ENCODE assay signal across 9 mouse cellular contexts in the genomic region with DNA sequence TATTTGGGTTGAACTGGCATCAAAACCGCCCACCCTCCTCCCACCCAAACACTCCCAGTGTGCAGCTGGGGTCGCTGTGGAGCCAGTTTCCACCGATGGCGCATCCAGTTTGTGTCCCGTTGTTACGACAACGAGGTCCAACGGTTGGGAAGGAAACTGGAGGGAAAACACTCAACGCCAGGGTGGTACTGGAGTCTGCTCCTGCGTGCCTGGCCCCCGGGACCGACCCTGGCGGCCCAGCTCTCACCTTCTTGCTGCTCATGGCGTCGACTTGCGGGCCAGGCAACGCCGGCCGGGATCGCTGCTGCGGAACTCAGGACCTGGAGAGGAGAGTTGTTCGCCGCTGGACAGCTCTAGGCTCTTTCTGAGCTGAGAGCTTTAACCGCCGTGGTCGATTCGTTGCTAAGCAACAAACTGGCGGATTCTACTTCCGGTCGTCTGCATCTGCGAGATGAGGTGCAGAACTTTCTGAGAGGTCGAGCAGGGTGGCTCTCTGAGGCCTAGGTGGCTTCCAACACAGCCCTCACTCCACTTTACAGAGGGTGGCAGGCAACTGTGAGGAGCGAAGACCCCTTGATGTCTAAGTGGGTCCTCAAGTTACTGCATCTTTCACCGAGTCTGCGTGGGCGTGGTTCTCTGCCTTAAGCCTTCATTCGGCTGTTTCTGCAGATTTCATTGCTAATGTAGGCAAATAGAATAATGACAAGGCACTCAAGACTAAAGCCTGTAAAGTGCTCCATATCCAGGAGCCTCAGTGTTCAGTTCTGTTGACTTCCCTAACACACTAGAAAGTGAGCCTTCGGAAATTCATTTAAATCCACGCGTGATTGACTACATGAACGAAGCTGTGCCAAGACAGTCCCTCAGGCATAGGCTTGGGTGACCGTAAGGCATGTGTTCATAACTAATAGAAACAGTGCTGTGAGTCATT. TPM values are rescaled to one million over a fixed set of nuclear protein-coding genes. Genes with fewer than 3 reads are reported as not detected.
DNase-seq lines count a peak whose midpoint lies in the region; ATAC-seq and TF ChIP-seq lines count a peak whose summit lies in the region.
"Had no signal": no experiment of that assay in that cellular context is flagged by ENCODE, and none has a peak within 500 bp of the region (broad histone marks: within the 10 kb centered on the region; RNA-seq: fewer than 3 reads in every experiment).

A gene (minus strand): TSS at position 354 of the 931 bp plus-strand sequence.

- H3K4me2 ChIP-seq in kidney, embryonic 14.5 days (replicated peaks; ENCODE audit: low read depth, low read length) = peak within 1 kb of the TSS; percentile 64
- H3K4me2 ChIP-seq in intestine, postnatal 0 days (replicated peaks; ENCODE audit: low read depth) = peak within 1 kb of the TSS; percentile 82
- peak within 1 kb of the TSS; percentile 79 for H3K4me2 ChIP-seq in limb, embryonic 14.5 days (replicated peaks; ENCODE audit: low read depth, low read length, severe bottlenecking)
- H3K4me2 ChIP-seq in midbrain, postnatal 0 days (ENCODE audit: low read depth, low read length, poor library complexity, severe bottlenecking) = peak within 1 kb of the TSS; percentile 71
- H3K4me2 ChIP-seq in stomach, postnatal 0 days (replicated peaks; ENCODE audit: low read depth) = peak within 1 kb of the TSS; percentile 70

- 14% methylated on average over 42 of the region's 42 CpGs for WGBS in kidney, embryonic 14.5 days
- 17% methylated on average over 42 of the region's 42 CpGs for WGBS in intestine, postnatal 0 days
- 13% methylated on average over 42 of the region's 42 CpGs for WGBS in limb, embryonic 14.5 days
- WGBS in midbrain, postnatal 0 days = 12% methylated on average over 42 of the region's 42 CpGs
- 16% methylated on average over 42 of the region's 42 CpGs for WGBS in stomach, postnatal 0 days

- no peak for TF ChIP-seq POLR2A in limb, embryonic 14.5 days (IDR thresholded peaks at IDR 0.05; ENCODE audit: borderline replicate concordance, extremely low read depth, insufficient read depth, insufficient read length)

- H3K9ac ChIP-seq in kidney, embryonic 14.5 days (ENCODE audit: low read depth, low read length) = peak within 1 kb of the TSS; percentile 25; the same call in 1 of the 2 replicates
- H3K9ac ChIP-seq in intestine, postnatal 0 days (ENCODE audit: low read depth, low read length) = 0 out of 2 replicates have a peak within 1 kb of the TSS, but pooled peaks have one; percentile 2
- peak within 1 kb of the TSS; percentile 55 for H3K9ac ChIP-seq in limb, embryonic 14.5 days (ENCODE audit: low read depth, low read length, severe bottlenecking)
- H3K9ac ChIP-seq in midbrain, postnatal 0 days (replicated peaks; ENCODE audit: low read length, poor library complexity, severe bottlenecking) = peak within 1 kb of the TSS; percentile 59
- H3K9ac ChIP-seq in stomach, postnatal 0 days (ENCODE audit: low read length) = peak within 1 kb of the TSS; percentile 48

- peak; percentile 49 for TF ChIP-seq CTCF in intestine, postnatal 0 days (IDR thresholded peaks at IDR 0.05; ENCODE audit: low read depth)
- peak; percentile 75 for TF ChIP-seq CTCF in midbrain, postnatal 0 days (IDR thresholded peaks at IDR 0.05)
- TF ChIP-seq CTCF in stomach, postnatal 0 days (IDR thresholded peaks at IDR 0.05; ENCODE audit: low read depth) = peak; percentile 57

- no peak for DNase-seq in kidney, adult 11 months
- DNase-seq in limb, embryonic 14.5 days (ENCODE audit: low spot score) = peak; percentile 81
- DNase-seq in midbrain, postnatal 0 days (ENCODE audit: low spot score) = peak; percentile 81
- peak; percentile 29 for DNase-seq in stomach, postnatal 0 days (ENCODE audit: low spot score)

- no peaks in the 10 kb centered on the region for H3K27me3 ChIP-seq in kidney, embryonic 14.5 days (ENCODE audit: control insufficient read depth, insufficient read depth, low read length)
- no peaks in the 10 kb centered on the region for H3K27me3 ChIP-seq in intestine, postnatal 0 days (replicated peaks; ENCODE audit: control insufficient read depth, insufficient read depth, low read length)
- no peaks in the 10 kb centered on the region for H3K27me3 ChIP-seq in limb, embryonic 14.5 days (ENCODE audit: control insufficient read depth, insufficient read depth, low read length)
- no peaks in the 10 kb centered on the region for H3K27me3 ChIP-seq in midbrain, postnatal 0 days (ENCODE audit: insufficient read depth, low read length)
- no peaks in the 10 kb centered on the region for H3K27me3 ChIP-seq in stomach, postnatal 0 days (ENCODE audit: control insufficient read depth, insufficient read depth, low read length)

- H3K4me3 ChIP-seq in kidney, embryonic 14.5 days (ENCODE audit: low read length) = peak within 1 kb of the TSS; percentile 43
- H3K4me3 ChIP-seq in intestine, postnatal 0 days (ENCODE audit: low read depth, low read length) = peak within 1 kb of the TSS; percentile 38
- peak within 1 kb of the TSS; percentile 42 for H3K4me3 ChIP-seq in limb, embryonic 14.5 days (replicated peaks; ENCODE audit: low read length)
- peak within 1 kb of the TSS; percentile 54 for H3K4me3 ChIP-seq in midbrain, postnatal 0 days (ENCODE audit: low read depth, low read length)
- H3K4me3 ChIP-seq in stomach, postnatal 0 days (ENCODE audit: low read depth, low read length) = peak within 1 kb of the TSS; percentile 42

- no peaks in the 10 kb centered on the region for H3K36me3 ChIP-seq in kidney, embryonic 14.5 days (ENCODE audit: control insufficient read depth, insufficient read depth, low read length)
- H3K36me3 ChIP-seq in intestine, postnatal 0 days (ENCODE audit: control insufficient read depth, insufficient read depth) = no peaks in the 10 kb centered on the region
- no peaks in the 10 kb centered on the region for H3K36me3 ChIP-seq in limb, embryonic 14.5 days (ENCODE audit: control insufficient read depth, insufficient read depth, low read length)
- H3K36me3 ChIP-seq in midbrain, postnatal 0 days (ENCODE audit: insufficient read depth, low read length) = no peaks in the 10 kb centered on the region
- H3K36me3 ChIP-seq in stomach, postnatal 0 days (ENCODE audit: control insufficient read depth, insufficient read depth, low read length) = no peaks in the 10 kb centered on the region

- H3K9me3 ChIP-seq in kidney, embryonic 14.5 days (ENCODE audit: control insufficient read depth, low read length) = no peaks in the 10 kb centered on the region
- no peaks in the 10 kb centered on the region for H3K9me3 ChIP-seq in intestine, postnatal 0 days (ENCODE audit: control insufficient read depth)
- no peaks in the 10 kb centered on the region for H3K9me3 ChIP-seq in limb, embryonic 14.5 days (ENCODE audit: control insufficient read depth, low read length)
- no peaks in the 10 kb centered on the region for H3K9me3 ChIP-seq in midbrain, postnatal 0 days (ENCODE audit: low read length)
- no peaks in the 10 kb centered on the region for H3K9me3 ChIP-seq in stomach, postnatal 0 days (ENCODE audit: control insufficient read depth, low read length)

- H3K4me1 ChIP-seq in kidney, embryonic 14.5 days (ENCODE audit: control insufficient read depth, insufficient read depth, low read length) = no peaks in the 10 kb centered on the region
- peaks cover 5% of the 10 kb centered on the region; the same call in 1 of the 2 replicates for H3K4me1 ChIP-seq in intestine, postnatal 0 days (replicated peaks; ENCODE audit: control insufficient read depth, insufficient read depth, low read length)
- H3K4me1 ChIP-seq in limb, embryonic 14.5 days (ENCODE audit: control insufficient read depth, insufficient read depth, low read length) = no peaks in the 10 kb centered on the region
- no peaks in the 10 kb centered on the region for H3K4me1 ChIP-seq in midbrain, postnatal 0 days (ENCODE audit: insufficient read depth, low read length)
- no peaks in the 10 kb centered on the region for H3K4me1 ChIP-seq in stomach, postnatal 0 days (replicated peaks; ENCODE audit: control insufficient read depth, insufficient read depth)

- H3K27ac ChIP-seq in kidney, embryonic 14.5 days (ENCODE audit: low read depth, low read length) = no peak within 1 kb of the TSS
- no peak within 1 kb of the TSS for H3K27ac ChIP-seq in intestine, postnatal 0 days (ENCODE audit: low read depth, low read length)
- 0 out of 2 replicates have a peak within 1 kb of the TSS, but pooled peaks have one; percentile 26 for H3K27ac ChIP-seq in limb, embryonic 14.5 days (replicated peaks; ENCODE audit: low read depth, low read length)
- H3K27ac ChIP-seq in midbrain, postnatal 0 days (ENCODE audit: low read depth, low read length) = peak within 1 kb of the TSS; percentile 73
- H3K27ac ChIP-seq in stomach, postnatal 0 days (replicated peaks) = no peak within 1 kb of the TSS

- no peak for TF ChIP-seq EP300 in stomach, postnatal 0 days (optimal IDR thresholded peaks at IDR 0.05)

- peak; percentile 89 for ATAC-seq in kidney, embryonic 14.5 days (ENCODE audit: low FRiP score, low TSS enrichment)
- ATAC-seq in common myeloid progenitor, adult 5-6 weeks (replicated peaks; ENCODE audit: low read depth, poor library complexity, severe bottlenecking) = peak; percentile 89
- ATAC-seq in granulocyte monocyte progenitor cell, adult 5-6 weeks (replicated peaks; ENCODE audit: poor library complexity, severe bottlenecking) = peak; percentile 67
- ATAC-seq in intestine, postnatal 0 days = no peak
- peak; percentile 85 for ATAC-seq in limb, embryonic 14.5 days (ENCODE audit: low FRiP score, low read depth)
- peak; percentile 91 for ATAC-seq in midbrain, postnatal 0 days (ENCODE audit: low FRiP score)
- ATAC-seq in stomach, postnatal 0 days (ENCODE audit: low FRiP score, low TSS enrichment) = peak; percentile 54

RNA-seq across cellular contexts. Expression of the gene that starts here (rescaled TPM):
- polyA plus RNA-seq in kidney, embryonic 14.5 days (2014; fragmentation: Nextera tagmentation; extraction: Ambion mirVana) = 1.1 and 1.9 TPM in 2 replicates
- not detected in 2 replicates for total RNA-seq in common myeloid progenitor, adult 5-6 weeks (2017)
- not detected in 2 replicates for total RNA-seq in granulocyte monocyte progenitor cell, adult 5-6 weeks (2014; fragmentation: Nextera tagmentation)
- total RNA-seq in granulocyte monocyte progenitor cell, adult 5-6 weeks (2017) = not detected in 2 replicates
- polyA plus RNA-seq in intestine, postnatal 0 days (2015; fragmentation: Nextera tagmentation; extraction: Ambion mirVana) = 0.14 and 0.37 TPM in 2 replicates
- polyA plus RNA-seq in limb, embryonic 14.5 days (2012; rRNA removed) = 0.79 and 1.5 TPM in 2 replicates
- 0.83 and 1.8 TPM in 2 replicates for polyA plus RNA-seq in limb, embryonic 14.5 days (2014; fragmentation: Nextera tagmentation; extraction: Ambion mirVana)
- total RNA-seq in midbrain, postnatal 0 days (2014; rRNA removed) = 4.5 and 5.7 TPM in 2 replicates
- 11.7 and 12.0 TPM in 2 replicates for polyA plus RNA-seq in midbrain, postnatal 0 days (2015; fragmentation: Nextera tagmentation; extraction: Ambion mirVana)
- 0.23 and 0.27 TPM in 2 replicates for polyA plus RNA-seq in stomach, postnatal 0 days (2015; fragmentation: Nextera tagmentation; extraction: Ambion mirVana)
- total RNA-seq: MEL had no signal

Comparison
In these comparisons a context has a peak if more than half of its experiments do, and no peak if none do; other contexts are left out.
1. Peak in ATAC-seq in common myeloid progenitor, adult 5-6 weeks; RNA of the gene not detected or under 1 TPM.
2. Peak in ATAC-seq in granulocyte monocyte progenitor cell, adult 5-6 weeks; RNA of the gene not detected or under 1 TPM.
3. Peak in DNase-seq, ATAC-seq, H3K4me3 ChIP-seq, H3K9ac ChIP-seq and H3K4me2 ChIP-seq in stomach, postnatal 0 days; RNA of the gene not detected or under 1 TPM.
4. H3K27ac ChIP-seq: peak in limb, embryonic 14.5 days (single experiment) and midbrain, postnatal 0 days (single experiment); none in kidney, embryonic 14.5 days (single experiment), intestine, postnatal 0 days (single experiment) and stomach, postnatal 0 days (single experiment).
5. H3K9ac ChIP-seq: peak in every context shown above with its lines; median percentile 59 in midbrain, postnatal 0 days; 55 in limb, embryonic 14.5 days; 48 in stomach, postnatal 0 days; 25 in kidney, embryonic 14.5 days; 2 in intestine, postnatal 0 days.
6. Peak in every context shown above with its lines, with median percentiles within 50 percentile points of each other: H3K4me2 ChIP-seq, H3K4me3 ChIP-seq and CTCF ChIP-seq.